Mouse (Mus musculus): Measurements from ENCODE around the gene Dock2. TPM values are rescaled to one million over a fixed set of nuclear protein-coding genes. Genes with fewer than 3 reads are reported as not detected.

Gene Dock2
- total and polyA plus RNA-seq, 3 experiments = 60.9 to 101 (median 77.9) TPM

GRCm38 (mm10) chr11:34212853-34213252, 570.8 kb downstream of the Dock2 start (continued):
- TF ChIP-seq MEF2A (IDR thresholded peaks at IDR 0.05; ENCODE audit: extremely low read depth, insufficient replicate concordance, low read depth, low read length, poor library complexity, severe bottlenecking) (no peak), POLR2AphosphoS2 (IDR thresholded peaks at IDR 0.05; ENCODE audit: low read length) (no peak), TBP (IDR thresholded peaks at IDR 0.05; ENCODE audit: low read depth, low read length) (no peak)

- H3K4me1 ChIP-seq (ENCODE audit: control insufficient read depth in 1 of 2, insufficient read depth in 2 of 2, low read length in 2 of 2) = no peaks in the 10 kb centered on the region
- TF ChIP-seq MXI1 (IDR thresholded peaks at IDR 0.05; ENCODE audit: low read depth, low read length) = no peak
- TF ChIP-seq GABPA (IDR thresholded peaks at IDR 0.05; ENCODE audit: low read depth, low read length) = no peak
- no peak for TF ChIP-seq RAD21 (IDR thresholded peaks at IDR 0.05; ENCODE audit: low read depth, low read length)
- TF ChIP-seq MAX (IDR thresholded peaks at IDR 0.05; ENCODE audit: low read length) = no peak
- TF ChIP-seq USF1 (IDR thresholded peaks at IDR 0.05; ENCODE audit: low read depth, low read length) = no peak
- no peak for TF ChIP-seq MAZ (IDR thresholded peaks at IDR 0.05; ENCODE audit: low read depth, low read length)
- TF ChIP-seq MYB (IDR thresholded peaks at IDR 0.05; ENCODE audit: low read depth, low read length) = no peak
- TF ChIP-seq CHD1 (IDR thresholded peaks at IDR 0.05; ENCODE audit: low read depth, low read length) = no peak
- TF ChIP-seq ZMIZ1 (IDR thresholded peaks at IDR 0.05; ENCODE audit: low read depth, low read length) = no peak
- TF ChIP-seq MYC (IDR thresholded peaks at IDR 0.05; ENCODE audit: low read depth, low read length) = no peak
- no peak for TF ChIP-seq TAL1 (IDR thresholded peaks at IDR 0.05; ENCODE audit: low read length)
- TF ChIP-seq POLR2AphosphoS2 (IDR thresholded peaks at IDR 0.05; ENCODE audit: low read length) = no peak
- no peak within 1 kb of the TSS for H3K4me3 ChIP-seq (ENCODE audit: control insufficient read depth in 1 of 2, insufficient read depth in 1 of 2, low read depth in 2 of 2, low read length in 2 of 2)
- no peaks in the 10 kb centered on the region for H3K36me3 ChIP-seq (ENCODE audit: control insufficient read depth in 1 of 2, insufficient read depth in 2 of 2, low read length in 2 of 2)
- H3K27ac ChIP-seq (ENCODE audit: control insufficient read depth, low read depth, low read length) = no peak within 1 kb of the TSS
- no peak within 1 kb of the TSS for H3K9ac ChIP-seq (ENCODE audit: control insufficient read depth, low read depth, low read length, poor library complexity, severe bottlenecking)
- peaks cover 12 to 32% of the 10 kb centered on the region in 2 experiments for H3K27me3 ChIP-seq (ENCODE audit: control insufficient read depth in 1 of 2, insufficient read depth in 2 of 2, low read length in 2 of 2)
- H3K79me2 ChIP-seq (ENCODE audit: control insufficient read depth, insufficient read depth, low read length, poor library complexity) = no peaks in the 10 kb centered on the region
- H3K9me3 ChIP-seq (replicated peaks; ENCODE audit: insufficient read depth, low read length) = no peaks in the 10 kb centered on the region
- DNase-seq (ENCODE audit: low read depth, low spot score) = no peak
These were observed 575.7 kb downstream of the Dock2 start, which contains the start of gene Foxi1 for GRCm38 (mm10) chr11:34207989-34208388. Foxi1 (minus strand) TSS chr11:34208089.

- TF ChIP-seq ZMIZ1 (IDR thresholded peaks at IDR 0.05; ENCODE audit: low read depth, low read length) (no peak), ETS1 (IDR thresholded peaks at IDR 0.05; ENCODE audit: low read depth, low read length) (no peak), GABPA (IDR thresholded peaks at IDR 0.05; ENCODE audit: low read depth, low read length) (no peak), USF2 (IDR thresholded peaks at IDR 0.05; ENCODE audit: borderline replicate concordance in 1 of 2, insufficient read depth in 1 of 2, low read depth in 1 of 2, low read length in 2 of 2) (no peak)
- H3K4me1 ChIP-seq (ENCODE audit: control insufficient read depth in 1 of 2, insufficient read depth in 2 of 2, low read length in 2 of 2) = no peaks in the 10 kb centered on the region
- no peaks in the 10 kb centered on the region for H3K36me3 ChIP-seq (ENCODE audit: control insufficient read depth in 1 of 2, insufficient read depth in 2 of 2, low read length in 2 of 2)
- H3K79me2 ChIP-seq (ENCODE audit: control insufficient read depth, insufficient read depth, low read length, poor library complexity) = no peaks in the 10 kb centered on the region
- H3K27me3 ChIP-seq (ENCODE audit: control insufficient read depth in 1 of 2, insufficient read depth in 2 of 2, low read length in 2 of 2) = peaks cover 39 to 47% of the 10 kb centered on the region in 2 experiments
- no peak overlapping the region for H3K4me3 ChIP-seq (ENCODE audit: control insufficient read depth in 1 of 2, insufficient read depth in 1 of 2, low read depth in 2 of 2, low read length in 2 of 2)
- H3K27ac ChIP-seq (ENCODE audit: control insufficient read depth, low read depth, low read length) = no peak overlapping the region
- no peak overlapping the region for H3K9ac ChIP-seq (ENCODE audit: control insufficient read depth, low read depth, low read length, poor library complexity, severe bottlenecking)
- H3K9me3 ChIP-seq (replicated peaks; ENCODE audit: insufficient read depth, low read length) = no peaks in the 10 kb centered on the region
- DNase-seq (ENCODE audit: low read depth, low spot score) = no peak
These were observed 580.9 kb downstream of the Dock2 start for GRCm38 (mm10) chr11:34202769-34203168.

Measured in MEL (cell line).